24 mouse cellular contexts compared by ENCODE assay signal in the genomic region with DNA sequence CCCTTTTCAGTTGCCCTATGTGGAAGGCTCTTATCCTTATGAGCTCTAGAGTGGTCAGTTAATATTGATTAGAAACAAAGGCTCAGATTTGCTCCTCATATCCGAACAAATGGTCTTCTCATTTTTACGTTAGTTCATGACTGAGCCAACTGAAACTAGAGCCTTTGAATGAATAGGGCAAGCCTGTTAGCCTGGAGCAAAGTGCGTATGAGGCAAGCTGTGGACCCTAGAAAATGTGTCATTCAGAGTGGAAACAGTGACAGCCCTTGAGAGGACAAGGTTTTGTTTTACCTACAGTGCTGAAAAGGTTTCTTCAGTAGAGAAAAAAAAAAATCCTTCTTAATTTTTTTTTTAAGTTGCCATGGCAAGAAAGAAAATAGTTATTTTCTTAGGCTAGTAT.
A peak's percentile ranks its signal among the peaks of the same experiment; 100 is the strongest.
DNase-seq lines count a peak whose midpoint lies in the region; ATAC-seq lines count a peak whose summit lies in the region.
"Had no signal": no experiment of that assay in that cellular context is flagged by ENCODE, and none has a peak within 500 bp of the region (broad histone marks: within the 10 kb centered on the region; RNA-seq: fewer than 3 reads in every experiment).

No protein-coding gene starts in this region.

- no peak overlapping the region for H3K9ac ChIP-seq in heart, embryonic 16.5 days (ENCODE audit: low read length)
- no peak overlapping the region for H3K9ac ChIP-seq in limb, embryonic 13.5 days
- peak overlapping the region; percentile 37 for H3K9ac ChIP-seq in liver, embryonic 16.5 days (ENCODE audit: low read depth, low read length)
- H3K9ac ChIP-seq: embryonic facial prominence, embryonic 13.5 days; heart, embryonic 12.5 days; hindbrain, embryonic 14.5 days; lung, embryonic 14.5 days; neural tube, embryonic 12.5 days had no signal

- H3K4me3 ChIP-seq in heart, embryonic 16.5 days (ENCODE audit: low read length) = no peak overlapping the region
- H3K4me3 ChIP-seq in limb, embryonic 13.5 days = no peak overlapping the region
- no peak overlapping the region for H3K4me3 ChIP-seq in limb, embryonic 10.5 days
- no peak overlapping the region for H3K4me3 ChIP-seq in brown adipose tissue, adult 24 weeks (ENCODE audit: insufficient read depth, low read depth, low read length)
- H3K4me3 ChIP-seq in liver, embryonic 16.5 days (ENCODE audit: low read depth, low read length) = no peak overlapping the region
- H3K4me3 ChIP-seq: embryonic facial prominence, embryonic 13.5 days; heart, embryonic 12.5 days; neural tube, embryonic 12.5 days had no signal

- no peak for ATAC-seq in heart, embryonic 16.5 days (replicated peaks; ENCODE audit: extremely low read depth, insufficient read depth, low FRiP score)
- no peak for ATAC-seq in limb, embryonic 13.5 days (ENCODE audit: low FRiP score, low read depth)
- peak; percentile 37; the same call in 1 of the 2 replicates for ATAC-seq in liver, embryonic 16.5 days (ENCODE audit: low read depth)
- ATAC-seq: forebrain, embryonic 14.5 days; Patski had no signal

- H3K9me3 ChIP-seq in heart, embryonic 16.5 days (replicated peaks; ENCODE audit: control insufficient read depth, low read length) = no peaks in the 10 kb centered on the region
- no peaks in the 10 kb centered on the region for H3K9me3 ChIP-seq in limb, embryonic 13.5 days
- no peaks in the 10 kb centered on the region for H3K9me3 ChIP-seq in limb, embryonic 10.5 days (replicated peaks)
- H3K9me3 ChIP-seq in liver, embryonic 16.5 days (replicated peaks; ENCODE audit: control insufficient read depth, low read length) = no peaks in the 10 kb centered on the region
- H3K9me3 ChIP-seq: embryonic facial prominence, embryonic 13.5 days; G1E; heart, embryonic 12.5 days; neural tube, embryonic 12.5 days had no signal

- no peak for DNase-seq in heart, postnatal 14 days
- DNase-seq in limb, embryonic 10.5 days (ENCODE audit: low spot score) = no peak
- no peak for DNase-seq in ovary, postnatal 10 days (ENCODE audit: low spot score)
- DNase-seq: adrenal gland, adult 2 months; cerebellum, adult 2 months; cerebellum, postnatal 25 days; heart, postnatal 4 days; lung, embryonic 14.5 days; lung, postnatal 4 days; midbrain, embryonic 14.5 days; retina, postnatal 1 day; right cerebral cortex, postnatal 25 days; spleen, adult 18-20 months had no signal

- peaks cover 41% of the 10 kb centered on the region for H3K36me3 ChIP-seq in heart, embryonic 16.5 days (ENCODE audit: control insufficient read depth, insufficient read depth)
- peaks cover 3% of the 10 kb centered on the region; the same call in 1 of the 2 replicates for H3K36me3 ChIP-seq in limb, embryonic 13.5 days
- H3K36me3 ChIP-seq in limb, embryonic 10.5 days = peaks cover 30% of the 10 kb centered on the region
- H3K36me3 ChIP-seq in liver, embryonic 16.5 days (ENCODE audit: control insufficient read depth, insufficient read depth) = no peaks in the 10 kb centered on the region
- H3K36me3 ChIP-seq: G1E had no signal

- H3K27me3 ChIP-seq in heart, embryonic 16.5 days (ENCODE audit: control insufficient read depth, insufficient read depth, low read length) = no peaks in the 10 kb centered on the region
- H3K27me3 ChIP-seq in limb, embryonic 13.5 days = no peaks in the 10 kb centered on the region
- no peaks in the 10 kb centered on the region for H3K27me3 ChIP-seq in limb, embryonic 10.5 days (ENCODE audit: low read depth, poor library complexity, severe bottlenecking)
- no peaks in the 10 kb centered on the region for H3K27me3 ChIP-seq in liver, embryonic 16.5 days (ENCODE audit: control insufficient read depth, insufficient read depth, low read depth, low read length)
- H3K27me3 ChIP-seq: embryonic facial prominence, embryonic 13.5 days; heart, embryonic 12.5 days; neural tube, embryonic 12.5 days; Patski had no signal

- H3K27ac ChIP-seq in heart, embryonic 16.5 days (ENCODE audit: low read length) = peak overlapping the region; percentile 55
- 0 out of 2 replicates have a peak overlapping the region, but pooled peaks have one; percentile 55 for H3K27ac ChIP-seq in limb, embryonic 13.5 days
- no peak overlapping the region for H3K27ac ChIP-seq in limb, embryonic 10.5 days
- H3K27ac ChIP-seq in brown adipose tissue, adult 24 weeks (replicated peaks; ENCODE audit: low read depth, low read length) = peak overlapping the region; percentile 80
- H3K27ac ChIP-seq in liver, embryonic 16.5 days (ENCODE audit: low read length) = peak overlapping the region; percentile 81
- H3K27ac ChIP-seq: embryonic facial prominence, embryonic 13.5 days; hindbrain, embryonic 14.5 days; neural tube, embryonic 12.5 days had no signal

- intact Hi-C loops in heart, postnatal 14 days (cut with DNase I) = no loop called here

- H3K4me2 ChIP-seq in heart, embryonic 16.5 days (ENCODE audit: low read depth, low read length) = no peak overlapping the region
- H3K4me2 ChIP-seq in limb, embryonic 13.5 days (replicated peaks) = no peak overlapping the region
- no peak overlapping the region for H3K4me2 ChIP-seq in liver, embryonic 16.5 days (ENCODE audit: low read depth, low read length)
- H3K4me2 ChIP-seq: embryonic facial prominence, embryonic 13.5 days; heart, embryonic 12.5 days; hindbrain, embryonic 14.5 days; lung, embryonic 14.5 days; neural tube, embryonic 12.5 days had no signal

- WGBS in heart, embryonic 16.5 days = 84% methylated on average over 3 of the region's 3 CpGs
- WGBS in limb, embryonic 13.5 days = 71% methylated on average over 3 of the region's 3 CpGs
- 87% methylated on average over 3 of the region's 3 CpGs for WGBS in limb, embryonic 10.5 days
- 50% methylated on average over 3 of the region's 3 CpGs for WGBS in liver, embryonic 16.5 days (ENCODE audit: insufficient replicate concordance)

- H3K4me1 ChIP-seq in heart, embryonic 16.5 days (ENCODE audit: control insufficient read depth, insufficient read depth, low read length) = peaks cover 29% of the 10 kb centered on the region
- H3K4me1 ChIP-seq in limb, embryonic 13.5 days = peaks cover 28% of the 10 kb centered on the region
- peaks cover 32% of the 10 kb centered on the region for H3K4me1 ChIP-seq in limb, embryonic 10.5 days
- peaks cover 48% of the 10 kb centered on the region for H3K4me1 ChIP-seq in brown adipose tissue, adult 24 weeks (ENCODE audit: control insufficient read depth, insufficient read depth, insufficient read length, low read length)
- H3K4me1 ChIP-seq in liver, embryonic 16.5 days (ENCODE audit: control insufficient read depth, low read depth, low read length) = peaks cover 4% of the 10 kb centered on the region
